24 mouse cellular contexts compared by ENCODE assay signal in genomic region chrX:104656976-104657375, GRCm38 (mm10). TPM values are rescaled to one million over a fixed set of nuclear protein-coding genes. Genes with fewer than 3 reads are reported as not detected.
A peak's percentile ranks its signal among the peaks of the same experiment; 100 is the strongest.
DNase-seq lines count a peak whose midpoint lies in the region; ATAC-seq lines count a peak whose summit lies in the region.
"Had no signal": no experiment of that assay in that cellular context is flagged by ENCODE, and none has a peak within 500 bp of the region (broad histone marks: within the 10 kb centered on the region; RNA-seq: fewer than 3 reads in every experiment).

No protein-coding gene starts in this region.

- H3K27me3 ChIP-seq in intestine, embryonic 15.5 days (replicated peaks): no peaks in the 10 kb centered on the region
- H3K27me3 ChIP-seq: CH12.LX had no signal

- H3K4me3 ChIP-seq in intestine, embryonic 15.5 days (replicated peaks): no peak overlapping the region

- H3K4me2 ChIP-seq in intestine, embryonic 15.5 days (replicated peaks): no peak overlapping the region

- ATAC-seq in intestine, embryonic 15.5 days: no peak
- ATAC-seq: activated CD4-positive, CD25-positive, alpha-beta regulatory T cell, adult 4 months; CD4-positive, CD25-positive, alpha-beta regulatory T cell, adult 4 months; Patski had no signal

- 69% methylated on average over 1 of the region's 1 CpGs for WGBS in intestine, embryonic 15.5 days

- no peaks in the 10 kb centered on the region for H3K9me3 ChIP-seq in intestine, embryonic 15.5 days
- H3K9me3 ChIP-seq: G1E had no signal

- DNase-seq in ES-CJ7 (ENCODE audit: low read depth, low spot score) (peak; percentile 76), R1 (ENCODE audit: low read depth, low spot score) (peak; percentile 75), ZHBTc4 (ENCODE audit: low read depth, low spot score) (peak; percentile 46)
- no peak for DNase-seq in kidney, postnatal 4 days
- DNase-seq in ovary, adult 18-20 months (ENCODE audit: low spot score): no peak
- DNase-seq: adrenal gland, adult 2 months; adrenal gland, adult 8-10 months; adrenal gland, postnatal 10 days; adrenal gland, postnatal 14 days; adrenal gland, postnatal 25 days; adrenal gland, postnatal 36 days; B cell, adult 2 months; cerebellum, adult 11 months; cerebellum, adult 11-12 months; cerebellum, adult 18-20 months; cerebellum, adult 2 months; cerebellum, adult 8-10 months; cerebellum, adult 9-10 months had no signal

- no peak overlapping the region for H3K27ac ChIP-seq in intestine, embryonic 15.5 days

- no peaks in the 10 kb centered on the region for H3K36me3 ChIP-seq in intestine, embryonic 15.5 days
- H3K36me3 ChIP-seq: G1E had no signal

- H3K9ac ChIP-seq in intestine, embryonic 15.5 days: no peak overlapping the region

- H3K4me1 ChIP-seq in intestine, embryonic 15.5 days (replicated peaks): no peaks in the 10 kb centered on the region

RNA-seq across cellular contexts. Expression of gene Zdhhc15, which starts 13.9 kb away (rescaled TPM):
- polyA plus RNA-seq in intestine, embryonic 15.5 days (2015; fragmentation: Nextera tagmentation; extraction: Ambion mirVana): 6.8 and 7.4 TPM in 2 replicates
- polyA plus RNA-seq: G1E had no signal

Comparison
In these comparisons a context has a peak if more than half of its experiments do, and no peak if none do; other contexts are left out.
1. DNase-seq: peak in ES-CJ7 (single experiment), R1 (single experiment) and ZHBTc4 (single experiment); none in kidney, postnatal 4 days (0 of 2) and ovary, adult 18-20 months (single experiment).